Mouse (Mus musculus) midbrain, embryonic 15.5 days (tissue): Measurements from ENCODE around the gene Pgap3. TPM values are rescaled to one million over a fixed set of nuclear protein-coding genes. Genes with fewer than 3 reads are reported as not detected.
A peak's percentile ranks its signal among the peaks of the same experiment; 100 is the strongest.
"Not testable (repeated sequence)": the region's sequence is repeated elsewhere in the genome, so short reads cannot be mapped to it uniquely, and the experiment has no call there.

Experiments
- ATAC-seq: fragments of 200-750 bp; cut with Nextera tagmentation; replicated peaks from 2 replicates; pipeline ENCODE4 v1.8.0; 2017; ENCODE audit warnings: moderate TSS enrichment
- H3K27ac ChIP-seq: fragments of 300-500 bp; sonication (generic); 2 replicates; pipeline ENCODE4 v1.5.1; 2015; ENCODE audit warnings: mild to moderate bottlenecking, inconsistent platforms
- H3K27me3 ChIP-seq: fragments of 300-500 bp; sonication (generic); replicated peaks from 2 replicates; pipeline ENCODE4 v1.6.1; 2015; ENCODE audit warnings: inconsistent platforms
- H3K36me3 ChIP-seq: fragments of 300-500 bp; sonication (generic); replicated peaks from 2 replicates; pipeline ENCODE4 v1.6.1; 2015; ENCODE audit warnings: inconsistent platforms
- H3K4me1 ChIP-seq: fragments of 300-500 bp; sonication (generic); 2 replicates; pipeline ENCODE4 v1.6.1; 2015; ENCODE audit warnings: inconsistent platforms
- H3K4me2 ChIP-seq: fragments of 300-500 bp; sonication (generic); 2 replicates; pipeline ENCODE4 v1.6.1; 2015; ENCODE audit warnings: inconsistent platforms, mild to moderate bottlenecking, moderate library complexity
- H3K4me3 ChIP-seq: fragments of 300-500 bp; sonication (generic); 2 replicates; pipeline ENCODE4 v1.5.1; 2015; ENCODE audit warnings: mild to moderate bottlenecking, inconsistent platforms
- H3K9ac ChIP-seq: fragments of 300-500 bp; sonication (generic); 2 replicates; pipeline ENCODE4 v1.6.1; 2015; ENCODE audit warnings: mild to moderate bottlenecking, inconsistent platforms
- H3K9me3 ChIP-seq: fragments of 300-500 bp; sonication (generic); 2 replicates; pipeline ENCODE4 v1.6.1; 2016; ENCODE audit warnings: inconsistent platforms
- WGBS: fragments of 180-500 bp; shearing (Covaris S2); methylation state at CpG from one replicate; pipeline ENCODE4 v1.1.7; 2015; ENCODE audit warnings: mixed read lengths; 5-methylcytosine and 5-hydroxymethylcytosine counted together
- polyA plus RNA-seq: library from polyadenylated mRNA; unstranded; fragments of >200 nt; fragmentation: Nextera tagmentation; extraction: Ambion mirVana; gene quantifications from 2 replicates; pipeline ENCODE4 v1.2.1, GENCODE M21; 2015

The Pgap3 gene
- polyA plus RNA-seq, 1 experiment from 2014 or later = 9.6 TPM

DNA sequence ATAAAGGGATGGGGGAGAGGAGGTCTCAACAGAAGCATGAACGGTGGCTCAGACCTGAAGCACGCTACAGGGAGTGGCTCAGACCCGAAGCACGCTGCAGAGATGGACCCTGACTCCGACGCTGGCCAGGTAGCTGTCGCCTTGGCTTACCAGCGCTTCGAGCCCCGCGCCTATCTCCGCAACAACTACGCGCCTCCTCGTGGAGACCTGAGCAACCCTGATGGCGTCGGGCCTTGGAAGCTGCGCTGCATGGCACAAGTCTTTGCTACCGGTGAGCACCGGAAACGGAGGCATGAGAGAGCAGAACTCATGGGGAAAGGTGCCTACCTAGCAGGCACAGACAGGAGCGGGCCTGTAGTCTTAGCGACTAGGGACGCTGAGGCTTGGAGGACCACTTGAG, 13.7 kb downstream of the Pgap3 start:
- Histone ChIP-seq H3K4me3 (peak overlapping the region; percentile 7; the same call in 1 of the 2 replicates), H3K4me1 (no peaks in the 10 kb centered on the region), H3K9me3 (no peaks in the 10 kb centered on the region), H3K9ac (no peak overlapping the region), H3K36me3 (no peaks in the 10 kb centered on the region), H3K27me3 (peaks cover 45% of the 10 kb centered on the region), H3K27ac (no peak overlapping the region), H3K4me2 (peak overlapping the region; percentile 25)
- 15% methylated on average over 24 of the region's 24 CpGs for WGBS
- no peak for ATAC-seq

DNA sequence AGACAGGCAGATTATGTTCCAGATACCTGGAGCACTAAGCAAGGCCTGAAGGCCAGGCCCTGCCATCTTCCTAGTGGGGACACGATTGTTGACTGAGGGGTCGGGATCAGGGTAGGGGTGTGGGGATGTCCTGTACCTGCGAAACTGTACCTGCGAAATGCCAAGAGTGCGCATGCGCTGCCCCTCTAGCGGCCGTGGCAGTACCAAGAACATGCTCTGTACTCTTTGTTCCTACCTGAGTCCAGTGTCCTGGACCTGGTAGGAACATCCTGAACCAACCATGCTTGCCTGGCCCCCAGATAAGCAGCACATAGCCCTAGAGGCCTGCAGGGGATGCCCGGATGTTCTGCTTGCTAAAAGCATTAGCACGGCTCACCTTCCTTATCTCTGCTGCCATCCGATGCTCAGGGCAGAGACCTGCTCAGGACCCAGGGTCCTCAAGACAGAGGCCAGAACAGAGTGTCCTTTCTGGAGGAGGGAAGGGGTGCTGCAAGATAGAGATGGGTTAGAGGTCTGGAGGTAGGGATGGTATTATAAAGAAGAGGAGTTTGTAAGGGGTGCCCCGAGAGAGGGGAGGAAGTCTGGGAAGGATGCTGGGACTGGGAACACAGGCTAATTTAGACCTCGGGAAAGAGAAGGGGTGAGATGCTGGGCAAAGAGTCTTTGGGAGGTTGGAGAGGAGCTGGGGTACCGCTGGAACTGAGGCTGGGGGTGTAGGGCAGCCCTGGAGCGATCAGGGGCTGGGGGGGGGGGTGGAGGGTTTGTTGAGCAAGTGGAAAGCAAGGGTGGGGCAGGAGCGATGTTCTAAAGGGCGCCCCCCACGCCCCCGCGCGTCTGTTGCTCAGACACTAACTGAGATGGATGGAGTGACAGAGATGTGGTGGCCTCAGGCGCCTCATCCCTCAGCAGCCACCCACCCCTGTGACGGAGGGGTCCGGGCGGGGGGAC, 14.4 kb downstream of the Pgap3 start, which contains the start of gene Pnmt:
Gene Pnmt, plus strand, starts transcription at position 813 of the 948 bp plus-strand sequence.
- WGBS = 58% methylated on average over 23 of the region's 25 CpGs
- Histone ChIP-seq H3K27ac (no peak within 1 kb of the TSS), H3K27me3 (peaks cover 45% of the 10 kb centered on the region), H3K4me3 (peak within 1 kb of the TSS; percentile 7; the same call in 1 of the 2 replicates), H3K4me2 (peak within 1 kb of the TSS; percentile 25), H3K36me3 (no peaks in the 10 kb centered on the region), H3K9me3 (no peaks in the 10 kb centered on the region), H3K9ac (no peak within 1 kb of the TSS), H3K4me1 (no peaks in the 10 kb centered on the region)
- ATAC-seq = no peak

DNA sequence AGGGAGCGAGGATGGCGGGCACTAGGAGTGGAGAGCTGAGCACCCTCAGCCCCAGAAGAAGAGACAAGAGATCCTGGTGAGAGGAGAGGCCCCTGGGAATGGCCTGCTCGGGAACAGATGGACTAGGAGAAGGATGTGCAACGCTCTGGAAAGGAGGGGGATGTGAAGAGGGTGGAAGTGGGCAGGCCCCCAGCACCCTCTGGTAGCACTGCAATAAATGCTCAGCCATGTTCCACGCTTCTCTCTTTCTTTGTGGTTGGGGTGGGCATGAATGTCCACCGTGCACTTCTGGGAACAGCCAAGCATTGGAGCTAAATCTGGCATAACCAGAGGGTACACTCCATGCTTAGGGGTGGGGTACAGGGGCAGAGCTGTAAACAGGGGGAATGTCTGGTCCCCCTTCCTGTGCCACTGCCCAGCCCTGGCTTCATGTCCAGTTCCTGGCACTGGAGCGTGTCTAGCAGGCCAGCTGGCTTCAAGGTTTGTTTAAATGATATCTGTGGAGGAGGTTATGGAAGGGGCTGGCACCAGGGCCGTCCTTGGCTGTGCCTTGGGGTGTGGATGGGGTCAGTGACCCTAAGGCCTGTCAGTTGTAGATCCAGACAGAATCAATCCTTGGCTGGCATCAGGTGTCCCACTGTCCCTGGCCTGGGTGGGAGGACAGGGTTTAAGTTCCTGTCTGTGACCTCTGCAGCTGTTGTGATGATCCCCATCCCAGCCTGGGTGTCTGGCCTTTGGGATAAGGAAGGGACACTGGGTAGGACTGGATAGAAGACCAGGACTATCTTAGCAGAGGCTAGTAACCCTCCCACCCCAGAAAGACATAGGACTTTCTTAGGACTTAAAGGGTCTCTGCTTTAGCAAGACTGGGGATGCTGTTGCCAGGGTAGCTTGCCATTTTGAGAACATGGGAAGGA, 15.3 kb downstream of the Pgap3 start:
- ATAC-seq = no peak
- H3K4me1 ChIP-seq = no peaks in the 10 kb centered on the region
- no peaks in the 10 kb centered on the region for H3K36me3 ChIP-seq
- H3K9me3 ChIP-seq = no peaks in the 10 kb centered on the region
- H3K27me3 ChIP-seq = peaks cover 38% of the 10 kb centered on the region
- no peak overlapping the region for H3K4me2 ChIP-seq
- 67% methylated on average over 8 of the region's 8 CpGs for WGBS
- H3K9ac ChIP-seq = no peak overlapping the region
- H3K4me3 ChIP-seq = no peak overlapping the region
- no peak overlapping the region for H3K27ac ChIP-seq

DNA sequence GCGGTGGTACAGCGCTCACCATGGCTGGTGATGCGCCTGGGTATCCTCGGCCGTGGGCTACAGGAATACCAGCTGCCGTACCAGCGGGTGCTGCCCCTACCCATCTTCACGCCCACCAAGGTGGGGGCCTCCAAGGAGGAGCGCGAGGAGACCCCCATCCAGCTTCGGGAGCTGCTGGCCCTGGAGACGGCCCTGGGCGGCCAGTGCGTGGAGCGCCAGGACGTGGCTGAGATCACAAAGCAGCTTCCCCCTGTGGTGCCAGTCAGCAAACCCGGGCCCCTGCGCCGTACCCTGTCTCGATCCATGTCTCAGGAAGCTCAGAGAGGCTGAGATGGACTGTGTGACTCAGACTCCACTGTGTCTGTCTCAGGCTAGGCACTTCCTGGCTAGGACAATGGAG, 16.1 kb downstream of the Pgap3 start:
- peaks cover 38% of the 10 kb centered on the region for H3K27me3 ChIP-seq
- no peak overlapping the region for H3K9ac ChIP-seq
- H3K4me1 ChIP-seq = no peaks in the 10 kb centered on the region
- no peak for ATAC-seq
- no peaks in the 10 kb centered on the region for H3K36me3 ChIP-seq
- H3K4me3 ChIP-seq = no peak overlapping the region
- H3K4me2 ChIP-seq = no peak overlapping the region
- H3K27ac ChIP-seq = no peak overlapping the region
- H3K9me3 ChIP-seq = no peaks in the 10 kb centered on the region
- WGBS = 74% methylated on average over 20 of the region's 20 CpGs

DNA sequence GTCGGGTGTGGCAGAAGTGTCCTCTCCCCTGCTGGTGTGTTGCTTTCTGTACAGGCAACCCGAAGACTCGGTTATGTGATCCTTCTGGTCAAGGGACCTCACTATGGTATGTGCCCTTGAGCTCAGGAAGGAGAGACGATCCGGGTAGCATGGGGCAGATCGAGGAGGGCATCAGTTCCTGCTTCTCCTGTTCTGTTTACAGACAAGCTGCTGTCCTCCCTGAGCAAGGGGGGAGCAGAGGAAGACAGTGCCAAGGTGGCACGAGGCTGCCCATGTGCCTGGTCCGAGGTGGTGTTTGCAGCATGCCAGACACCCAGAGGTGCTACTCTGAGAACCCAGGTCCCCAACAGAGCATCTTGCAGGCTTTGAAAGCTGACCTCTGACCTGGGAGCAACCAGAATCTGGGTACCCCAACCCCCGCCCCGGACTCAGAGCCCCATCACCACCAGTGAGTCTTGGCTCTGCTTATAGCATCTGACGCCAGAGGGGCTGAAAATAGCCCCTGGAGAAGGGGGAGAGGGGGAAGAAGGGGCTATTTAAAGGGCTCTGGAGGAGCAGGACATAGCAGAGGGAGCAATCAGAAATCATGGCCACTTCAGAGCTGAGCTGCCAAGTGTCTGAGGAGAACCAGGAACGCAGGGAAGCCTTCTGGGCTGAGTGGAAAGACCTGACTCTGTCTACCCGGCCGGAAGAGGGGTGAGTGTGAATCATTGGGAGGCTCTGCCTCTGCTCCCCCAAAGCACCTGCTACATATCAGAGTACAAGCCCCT, 16.8 kb downstream of the Pgap3 start, which contains the start of gene Tcap:
Gene Tcap, plus strand, starts transcription at position 551 of the 770 bp plus-strand sequence.
- no peak within 1 kb of the TSS for H3K9ac ChIP-seq
- H3K4me1 ChIP-seq = no peaks in the 10 kb centered on the region
- H3K36me3 ChIP-seq = 0 out of 2 replicates have a peak, but pooled peaks cover 4% of the 10 kb centered on the region
- H3K27ac ChIP-seq = no peak within 1 kb of the TSS
- 63% methylated on average over 14 of the region's 14 CpGs for WGBS
- H3K4me2 ChIP-seq = no peak within 1 kb of the TSS
- H3K27me3 ChIP-seq = peaks cover 33% of the 10 kb centered on the region
- no peaks in the 10 kb centered on the region for H3K9me3 ChIP-seq
- no peak for ATAC-seq
- no peak within 1 kb of the TSS for H3K4me3 ChIP-seq

DNA sequence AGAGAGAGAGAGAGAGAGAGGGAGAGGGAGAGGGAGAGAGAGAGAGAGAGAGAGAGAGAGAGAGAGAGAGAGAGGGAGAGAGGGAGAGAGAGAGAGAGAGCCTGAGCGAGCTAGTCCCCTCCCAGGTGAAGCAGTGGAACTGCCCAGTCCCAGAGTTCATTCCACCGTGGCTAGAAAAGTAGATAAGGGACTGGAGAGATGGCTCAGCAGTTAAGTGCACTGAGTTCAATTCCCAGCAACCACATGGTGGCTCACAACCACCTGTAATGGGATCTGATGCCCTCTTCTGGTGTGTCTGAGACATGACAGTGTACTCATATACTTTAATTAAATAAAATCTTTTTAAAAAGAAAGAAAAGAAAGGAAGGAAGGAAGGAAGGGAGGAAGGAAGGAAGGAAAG, 17.9 kb downstream of the Pgap3 start:
- not testable (repeated sequence) for H3K9me3 ChIP-seq, H3K4me1 ChIP-seq, ATAC-seq, H3K4me2 ChIP-seq, H3K36me3 ChIP-seq, H3K9ac ChIP-seq, H3K27ac ChIP-seq, H3K4me3 ChIP-seq
- H3K27me3 ChIP-seq = peaks cover 23% of the 10 kb centered on the region
- 47% methylated on average over 2 of the region's 2 CpGs for WGBS

DNA sequence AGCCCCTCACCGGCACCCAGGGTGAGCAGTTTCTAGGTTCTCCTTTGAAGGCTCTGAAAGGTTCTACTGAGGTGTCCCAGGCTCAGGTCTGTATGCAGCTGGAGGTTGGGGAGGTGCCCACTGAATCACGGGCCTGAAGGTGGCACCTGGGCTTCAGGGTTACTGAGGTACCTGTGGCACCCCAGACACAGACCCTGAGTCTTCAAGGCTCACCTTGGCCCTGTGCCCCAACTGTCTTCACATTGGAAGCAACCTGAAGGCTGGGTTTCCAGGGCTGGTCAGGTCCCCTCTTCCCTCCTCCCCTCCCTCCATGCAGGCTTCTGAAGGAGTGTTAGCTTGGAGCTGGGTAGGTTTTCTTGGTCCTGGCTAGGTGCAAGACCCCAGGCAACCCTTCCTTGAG, 18.6 kb downstream of the Pgap3 start:
- no peak overlapping the region for H3K4me3 ChIP-seq
- no peak for ATAC-seq
- H3K36me3 ChIP-seq = peaks cover 15% of the 10 kb centered on the region; the same call in 1 of the 2 replicates
- no peaks in the 10 kb centered on the region for H3K4me1 ChIP-seq
- no peak overlapping the region for H3K9ac ChIP-seq
- H3K27ac ChIP-seq = no peak overlapping the region
- WGBS = 91% methylated on average over 2 of the region's 2 CpGs
- H3K4me2 ChIP-seq = no peak overlapping the region
- no peaks in the 10 kb centered on the region for H3K9me3 ChIP-seq
- peaks cover 16% of the 10 kb centered on the region for H3K27me3 ChIP-seq

DNA sequence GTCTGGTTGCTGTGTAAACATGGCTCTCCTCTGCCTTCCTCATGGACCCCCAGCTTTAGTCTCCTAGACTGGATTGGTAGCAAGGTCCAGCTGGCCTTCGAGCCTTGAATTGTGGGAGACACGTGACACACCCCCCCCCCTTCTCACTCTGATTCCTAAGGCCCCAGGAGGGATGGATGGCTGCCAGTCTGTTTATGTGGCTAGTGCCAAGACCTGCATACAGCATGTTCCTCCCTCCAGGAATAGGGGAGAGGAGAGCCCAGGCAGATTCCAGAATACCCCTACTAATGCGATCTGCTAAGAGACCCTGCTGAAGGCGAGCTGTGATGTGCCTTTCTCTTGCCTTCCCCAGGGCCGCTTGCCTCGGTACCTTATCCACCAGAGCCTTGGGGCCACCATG, 20.2 kb downstream of the Pgap3 start:
- Histone ChIP-seq H3K27me3 (0 out of 2 replicates have a peak, but pooled peaks cover 2% of the 10 kb centered on the region), H3K9ac (no peak overlapping the region), H3K4me1 (no peaks in the 10 kb centered on the region), H3K9me3 (no peaks in the 10 kb centered on the region), H3K4me2 (no peak overlapping the region), H3K27ac (no peak overlapping the region), H3K4me3 (no peak overlapping the region), H3K36me3 (peaks cover 23% of the 10 kb centered on the region; the same call in 1 of the 2 replicates)
- no peak for ATAC-seq
- WGBS = 77% methylated on average over 6 of the region's 6 CpGs

DNA sequence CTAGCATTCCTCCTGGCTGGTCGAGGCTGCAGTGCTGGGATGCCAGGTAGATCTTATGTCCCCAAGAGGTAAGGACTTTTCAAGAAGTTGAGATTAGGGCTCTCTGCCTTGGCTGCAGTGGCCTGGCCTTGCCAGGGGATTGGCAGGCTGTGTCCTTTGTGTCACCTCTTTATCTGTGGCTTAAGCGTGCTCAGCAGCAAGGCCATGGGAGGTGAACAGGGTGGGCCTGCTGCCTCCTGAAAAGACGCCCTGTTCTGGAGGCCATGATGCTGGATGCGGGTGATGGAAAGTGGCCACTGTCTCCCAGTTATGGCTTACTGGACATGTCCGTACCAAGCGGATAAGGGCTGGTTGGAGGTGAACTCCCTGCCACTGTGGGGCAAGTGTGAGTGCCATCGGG, 20.9 kb downstream of the Pgap3 start:
- no peaks in the 10 kb centered on the region for H3K27me3 ChIP-seq
- no peaks in the 10 kb centered on the region for H3K9me3 ChIP-seq
- H3K4me3 ChIP-seq = no peak overlapping the region
- no peak overlapping the region for H3K27ac ChIP-seq
- no peak overlapping the region for H3K9ac ChIP-seq
- no peaks in the 10 kb centered on the region for H3K4me1 ChIP-seq
- ATAC-seq = no peak
- 93% methylated on average over 7 of the region's 7 CpGs for WGBS
- peaks cover 23% of the 10 kb centered on the region; the same call in 1 of the 2 replicates for H3K36me3 ChIP-seq
- no peak overlapping the region for H3K4me2 ChIP-seq

DNA sequence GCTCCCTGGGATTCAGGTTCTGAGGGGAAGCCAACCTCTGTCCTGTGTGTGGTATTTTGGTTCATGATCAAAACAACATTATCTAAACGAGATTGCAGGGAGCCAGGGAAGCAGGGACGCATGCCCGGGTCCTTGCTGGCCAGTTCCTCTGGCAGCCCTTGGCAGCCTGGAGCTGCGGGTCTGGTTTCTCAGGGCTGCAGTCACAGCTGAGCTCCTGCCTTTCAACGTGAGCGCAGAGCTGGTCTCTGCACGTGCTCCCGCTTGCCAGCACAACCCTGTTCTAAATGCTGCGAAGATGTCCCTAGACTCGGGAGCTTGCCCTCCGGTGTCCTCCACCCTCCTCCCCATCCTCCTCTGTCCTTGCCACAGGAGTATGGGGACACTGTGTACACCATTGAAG, 22.5 kb downstream of the Pgap3 start:
- H3K4me2 ChIP-seq = no peak overlapping the region
- no peaks in the 10 kb centered on the region for H3K4me1 ChIP-seq
- H3K27me3 ChIP-seq = no peaks in the 10 kb centered on the region
- peaks cover 23% of the 10 kb centered on the region; the same call in 1 of the 2 replicates for H3K36me3 ChIP-seq
- no peak for ATAC-seq
- H3K27ac ChIP-seq = no peak overlapping the region
- 88% methylated on average over 11 of the region's 11 CpGs for WGBS
- no peaks in the 10 kb centered on the region for H3K9me3 ChIP-seq
- H3K9ac ChIP-seq = no peak overlapping the region
- no peak overlapping the region for H3K4me3 ChIP-seq

DNA sequence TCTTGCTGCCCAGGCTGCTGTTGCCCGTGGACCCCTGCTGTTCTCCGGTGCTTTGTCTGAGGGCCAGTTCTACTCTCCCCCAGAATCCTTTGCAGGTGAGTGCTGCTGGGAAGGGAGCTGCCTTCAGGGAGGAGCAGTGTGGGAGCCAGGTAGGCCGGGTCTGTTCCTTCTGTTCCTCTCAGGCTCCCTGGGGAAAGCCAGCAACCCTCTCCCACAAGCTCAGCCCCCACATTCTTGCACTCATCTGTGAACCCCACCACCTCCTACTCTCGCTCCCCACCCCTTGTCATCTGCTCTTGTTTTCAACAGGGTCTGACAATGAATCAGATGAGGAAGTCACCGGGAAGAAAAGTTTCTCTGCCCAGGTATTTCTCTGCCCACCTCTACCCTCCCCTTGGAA, 23.5 kb downstream of the Pgap3 start:
- 73% methylated on average over 5 of the region's 5 CpGs for WGBS
- Histone ChIP-seq H3K27me3 (no peaks in the 10 kb centered on the region), H3K4me3 (no peak overlapping the region), H3K4me2 (no peak overlapping the region), H3K27ac (no peak overlapping the region), H3K9ac (no peak overlapping the region), H3K36me3 (peaks cover 23% of the 10 kb centered on the region; the same call in 1 of the 2 replicates), H3K4me1 (peaks cover 10% of the 10 kb centered on the region), H3K9me3 (no peaks in the 10 kb centered on the region)
- ATAC-seq = no peak
